Mouse (Mus musculus) embryonic facial prominence, embryonic 11.5 days (tissue): ENCODE measurements around the gene Mia2. TPM values are rescaled to one million over a fixed set of nuclear protein-coding genes. Genes with fewer than 3 reads are reported as not detected.

ENCODE experiments used
- ATAC-seq: fragments of 200-750 bp; cut with Nextera tagmentation; replicated peaks from 2 replicates; pipeline ENCODE4 v1.8.0; 2017; ENCODE audit warnings: low read depth; ENCODE audit not compliant: insufficient number of reproducible peaks, low FRiP score, low TSS enrichment
- DNase-seq: peaks from one replicate; pipeline ENCODE4 v3.0.0-alpha.2; 2015; ENCODE audit warnings: low spot score
- H3K27ac ChIP-seq: fragments of 300-500 bp; sonication (generic); replicated peaks from 2 replicates; pipeline ENCODE4 v1.5.1; 2014; ENCODE audit warnings: mild to moderate bottlenecking, low read depth, low read length, control low read depth
- H3K27me3 ChIP-seq: fragments of 300-500 bp; sonication (generic); 2 replicates; pipeline ENCODE4 v1.6.1; 2014; ENCODE audit warnings: mild to moderate bottlenecking, low read length, moderate library complexity, mixed read lengths; ENCODE audit not compliant: control insufficient read depth, insufficient read depth
- H3K36me3 ChIP-seq: fragments of 300-500 bp; sonication (generic); replicated peaks from 2 replicates; pipeline ENCODE4 v1.6.1; 2014; ENCODE audit warnings: low read depth, mild to moderate bottlenecking, low read length, moderate library complexity, mixed read lengths; ENCODE audit not compliant: control insufficient read depth, insufficient read depth
- H3K4me1 ChIP-seq: fragments of 300-500 bp; sonication (generic); 2 replicates; pipeline ENCODE4 v1.6.1; 2014; ENCODE audit warnings: low read length, mixed read lengths; ENCODE audit not compliant: control insufficient read depth, insufficient read depth
- H3K4me2 ChIP-seq: fragments of 300-500 bp; sonication (generic); 2 replicates; pipeline ENCODE4 v1.6.1; 2014; ENCODE audit warnings: low read depth, mild to moderate bottlenecking, control low read depth, low read length, moderate library complexity
- H3K4me3 ChIP-seq: fragments of 300-500 bp; sonication (generic); 2 replicates; pipeline ENCODE4 v1.5.1; 2014; ENCODE audit warnings: low read depth, low read length, control low read depth
- H3K9ac ChIP-seq: fragments of 300-500 bp; sonication (generic); replicated peaks from 2 replicates; pipeline ENCODE4 v1.6.1; 2014; ENCODE audit warnings: mild to moderate bottlenecking, control low read depth, low read length
- H3K9me3 ChIP-seq: fragments of 300-500 bp; sonication (generic); replicated peaks from 2 replicates; pipeline ENCODE4 v1.6.1; 2016; ENCODE audit warnings: mild to moderate bottlenecking, low read length, inconsistent platforms, mixed read lengths; ENCODE audit not compliant: control insufficient read depth
- WGBS: fragments of 180-500 bp; shearing (Covaris S2); extraction: QIAGEN DNeasy Blood & Tissue Kit; methylation state at CpG from one replicate; pipeline ENCODE4 v1.1.7; 2014; 5-methylcytosine and 5-hydroxymethylcytosine counted together
- polyA plus RNA-seq: library from polyadenylated mRNA; unstranded; fragments of >200 nt; fragmentation: Nextera tagmentation; extraction: Ambion mirVana; gene quantifications from 2 replicates; pipeline ENCODE4 v1.2.1, GENCODE M21; 2014

Gene Mia2
- polyA plus RNA-seq, 1 experiment from 2014 or later: 71.9 TPM

DNA sequence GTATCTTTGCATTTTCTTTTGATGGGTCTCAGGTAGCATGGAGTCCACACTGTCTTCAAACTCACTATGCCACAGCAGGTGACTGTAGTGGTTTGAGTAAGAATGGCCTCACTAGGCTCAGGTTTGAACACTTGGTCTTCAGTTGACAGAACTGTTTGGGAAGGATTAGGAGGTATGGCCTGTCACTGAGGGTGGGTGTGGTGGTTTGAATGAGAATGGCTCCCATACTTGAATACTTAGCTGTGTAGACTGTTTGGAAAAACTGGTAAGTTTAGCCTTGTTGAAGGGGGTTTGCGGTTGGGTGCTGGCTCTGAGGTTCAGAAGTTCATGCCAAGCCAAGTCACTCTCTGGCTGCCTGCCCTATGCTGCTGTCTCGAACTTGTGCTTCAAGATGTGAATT, 103.8 kb downstream of the Mia2 start:
- no peak overlapping the region for H3K27ac ChIP-seq
- no peak overlapping the region for H3K4me2 ChIP-seq
- H3K9ac ChIP-seq: no peak overlapping the region
- DNase-seq (no peak), ATAC-seq (no peak)
- H3K27me3 ChIP-seq: no peaks in the 10 kb centered on the region
- no peak overlapping the region for H3K4me3 ChIP-seq
- 90% methylated on average over 2 of the region's 2 CpGs for WGBS
- no peaks in the 10 kb centered on the region for H3K9me3 ChIP-seq
- H3K36me3 ChIP-seq: no peaks in the 10 kb centered on the region
- no peaks in the 10 kb centered on the region for H3K4me1 ChIP-seq

DNA sequence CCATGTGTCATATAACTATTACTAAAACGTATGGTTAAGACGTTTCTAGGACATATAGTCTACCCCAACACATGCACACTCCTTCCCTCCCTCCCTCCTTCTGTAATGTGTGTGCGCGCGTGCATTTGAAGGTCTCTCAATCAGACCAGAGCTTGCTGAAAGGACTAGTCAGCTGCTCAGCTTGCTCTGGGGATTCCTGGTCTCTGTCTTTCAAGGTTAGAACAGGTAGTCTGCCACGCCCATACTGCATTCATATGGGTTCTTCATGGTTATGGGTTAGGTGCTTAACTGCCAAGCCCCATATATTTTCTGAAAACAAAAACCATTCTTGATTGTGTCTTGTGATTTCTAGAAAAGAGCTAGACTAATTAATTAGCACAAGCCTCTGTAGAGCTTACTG, 110.0 kb downstream of the Mia2 start:
- Histone ChIP-seq H3K27ac (no peak overlapping the region), H3K4me1 (no peaks in the 10 kb centered on the region), H3K9me3 (no peaks in the 10 kb centered on the region), H3K4me2 (no peak overlapping the region), H3K9ac (no peak overlapping the region), H3K4me3 (no peak overlapping the region), H3K36me3 (no peaks in the 10 kb centered on the region), H3K27me3 (no peaks in the 10 kb centered on the region)
- DNase-seq (no peak), ATAC-seq (no peak)
- 91% methylated on average over 6 of the region's 6 CpGs for WGBS

DNA sequence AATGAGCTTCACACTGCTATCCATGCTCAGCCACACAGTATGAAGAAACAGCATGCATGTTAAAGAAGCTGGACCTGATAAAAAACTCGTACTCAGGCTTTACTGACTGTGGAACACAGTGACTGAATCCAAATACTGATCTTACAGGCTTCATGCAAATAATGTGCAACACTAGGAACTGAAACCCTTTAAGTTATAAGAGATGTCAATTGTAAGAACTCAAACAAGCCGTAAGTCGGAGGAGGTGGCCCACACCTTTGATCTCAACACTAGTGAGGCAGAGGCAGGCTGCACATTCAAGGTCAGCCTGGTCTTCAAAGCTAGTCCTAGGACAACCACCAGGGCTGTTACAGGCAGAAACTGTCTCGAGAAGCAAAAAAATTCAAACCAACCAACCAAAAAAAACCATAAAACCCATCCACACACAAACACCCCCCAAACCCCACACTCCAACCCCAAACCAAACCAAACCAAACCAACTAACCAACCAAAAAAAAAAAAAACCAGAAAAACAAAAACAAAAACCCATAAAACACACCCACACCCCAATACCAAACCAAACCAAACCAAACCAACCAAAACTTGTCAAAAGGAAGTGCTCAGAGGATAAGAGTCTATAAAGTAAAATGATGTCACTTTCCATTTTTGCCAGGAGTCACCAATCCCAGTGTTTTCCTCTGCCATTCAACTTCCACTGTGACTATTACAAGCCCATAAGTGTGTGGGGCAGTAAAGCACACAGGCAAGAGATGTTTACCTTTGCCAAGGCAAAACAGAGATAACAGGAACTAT, 110.8 kb downstream of the Mia2 start:
- Histone ChIP-seq H3K9me3 (no peaks in the 10 kb centered on the region), H3K27ac (no peak overlapping the region), H3K36me3 (no peaks in the 10 kb centered on the region), H3K27me3 (no peaks in the 10 kb centered on the region), H3K4me2 (no peak overlapping the region), H3K9ac (no peak overlapping the region), H3K4me3 (no peak overlapping the region), H3K4me1 (no peaks in the 10 kb centered on the region)
- ATAC-seq: no peak
- 88% methylated on average over 4 of the region's 4 CpGs for WGBS
- DNase-seq: no peak

DNA sequence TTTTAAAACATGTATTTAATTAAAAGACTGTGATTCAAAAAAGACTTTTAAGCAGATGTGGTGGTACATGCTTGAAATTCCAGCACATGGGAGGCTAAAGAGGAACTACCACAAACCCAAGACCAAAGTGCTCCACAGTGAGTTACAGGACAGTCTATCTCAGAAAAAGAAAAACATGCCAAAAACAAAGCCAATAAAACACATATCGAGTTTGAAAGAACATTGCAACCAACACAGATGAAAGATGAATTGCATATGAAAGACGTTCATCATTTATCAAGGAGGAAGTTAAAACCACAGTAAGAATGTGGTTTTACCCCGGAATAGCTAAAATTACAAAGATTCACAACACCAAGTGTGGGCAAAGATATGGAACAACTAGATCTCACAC, 111.4 kb downstream of the Mia2 start:
- Histone ChIP-seq H3K27ac (no peak overlapping the region), H3K27me3 (no peaks in the 10 kb centered on the region), H3K4me3 (no peak overlapping the region), H3K9ac (no peak overlapping the region), H3K9me3 (no peaks in the 10 kb centered on the region), H3K4me1 (no peaks in the 10 kb centered on the region), H3K36me3 (no peaks in the 10 kb centered on the region), H3K4me2 (no peak overlapping the region)
- whole genome bisulfite sequencing: 94% methylated on average over 3 of the region's 3 CpGs
- DNase-seq (no peak), ATAC-seq (no peak)

DNA sequence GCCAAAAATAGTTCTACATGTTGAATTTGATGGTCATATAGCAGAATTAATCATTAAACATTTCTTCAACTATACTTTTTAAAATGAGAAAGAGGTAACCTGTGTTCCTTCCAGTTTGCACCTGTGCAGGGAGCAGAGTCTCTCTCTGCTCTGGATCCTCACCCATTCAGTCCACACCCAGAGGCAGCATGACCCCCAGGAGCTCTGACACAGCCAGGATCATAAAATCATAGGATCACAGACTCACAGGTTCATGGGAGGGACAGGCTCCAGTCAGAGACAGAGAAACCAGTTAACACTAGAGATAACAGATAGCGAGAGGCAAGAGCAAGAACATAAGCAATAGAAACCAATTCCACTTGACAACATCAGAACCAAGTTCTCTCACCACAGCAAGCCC, 112.2 kb downstream of the Mia2 start:
- Histone ChIP-seq H3K4me3 (no peak overlapping the region), H3K4me2 (no peak overlapping the region)
- 97% methylated on average over 1 of the region's 1 CpGs for WGBS

DNA sequence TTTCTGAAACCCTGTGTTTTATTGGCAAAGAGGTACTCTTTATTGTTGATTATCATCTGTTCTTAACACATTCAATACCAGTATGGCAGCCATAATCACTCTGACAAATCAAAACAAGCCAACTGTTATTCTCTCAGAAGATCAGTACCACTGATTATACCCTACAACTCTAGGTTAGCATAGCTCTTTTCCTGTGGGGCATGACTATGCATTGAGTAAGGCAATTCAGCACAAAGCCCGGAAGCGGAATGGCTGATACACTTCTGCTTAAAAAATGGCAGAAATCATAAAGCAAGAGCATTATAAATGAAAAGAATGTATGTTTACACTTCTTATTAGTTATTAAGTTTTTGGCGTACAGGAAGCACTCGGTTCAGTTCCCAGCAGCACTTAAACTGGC, 120.6 kb downstream of the Mia2 start:
- no peak overlapping the region for H3K4me3 ChIP-seq
- DNase-seq (no peak), ATAC-seq (no peak)
- H3K4me2 ChIP-seq: no peak overlapping the region
- no peak overlapping the region for H3K27ac ChIP-seq
- H3K4me1 ChIP-seq: no peaks in the 10 kb centered on the region
- H3K9me3 ChIP-seq: no peaks in the 10 kb centered on the region
- H3K36me3 ChIP-seq: no peaks in the 10 kb centered on the region
- 95% methylated on average over 4 of the region's 4 CpGs for WGBS
- H3K9ac ChIP-seq: no peak overlapping the region
- no peaks in the 10 kb centered on the region for H3K27me3 ChIP-seq

More for the DNA sequence above, 112.2 kb downstream of the Mia2 start:
- Histone ChIP-seq H3K27me3 (no peaks in the 10 kb centered on the region), H3K36me3 (no peaks in the 10 kb centered on the region), H3K9me3 (no peaks in the 10 kb centered on the region), H3K27ac (no peak overlapping the region), H3K9ac (no peak overlapping the region), H3K4me1 (no peaks in the 10 kb centered on the region)
- no peak for ATAC-seq
- DNase-seq: no peak

DNA sequence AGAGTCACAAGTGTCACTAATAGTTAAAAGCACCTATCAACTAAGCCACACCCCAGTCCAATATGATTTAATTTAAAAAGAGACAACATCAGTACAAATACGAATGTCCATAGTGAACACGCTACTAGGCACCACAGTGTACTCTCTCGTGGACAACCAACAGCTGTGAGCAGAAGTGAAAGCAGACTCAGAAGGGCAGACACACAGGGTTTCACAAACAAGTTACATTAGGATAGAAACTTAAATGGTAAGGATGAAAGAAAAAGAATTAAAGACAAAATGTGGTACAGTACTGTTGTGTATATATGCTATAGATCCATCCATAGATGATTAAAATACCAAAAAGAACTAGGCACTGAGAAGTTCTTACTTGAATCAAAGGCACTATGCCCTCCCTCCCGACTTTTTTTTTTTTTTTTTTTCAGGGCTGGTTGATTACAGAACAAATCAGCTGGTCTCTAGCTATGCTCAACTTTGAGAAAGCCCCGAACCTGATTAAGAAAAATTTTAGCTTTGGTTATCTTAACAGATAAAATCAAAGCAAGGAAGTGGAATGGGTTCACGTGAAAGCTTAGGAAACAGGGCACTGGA, 121.2 kb downstream of the Mia2 start:
- no peak overlapping the region for H3K4me3 ChIP-seq
- no peak overlapping the region for H3K4me2 ChIP-seq
- 83% methylated on average over 6 of the region's 6 CpGs for WGBS

DNA sequence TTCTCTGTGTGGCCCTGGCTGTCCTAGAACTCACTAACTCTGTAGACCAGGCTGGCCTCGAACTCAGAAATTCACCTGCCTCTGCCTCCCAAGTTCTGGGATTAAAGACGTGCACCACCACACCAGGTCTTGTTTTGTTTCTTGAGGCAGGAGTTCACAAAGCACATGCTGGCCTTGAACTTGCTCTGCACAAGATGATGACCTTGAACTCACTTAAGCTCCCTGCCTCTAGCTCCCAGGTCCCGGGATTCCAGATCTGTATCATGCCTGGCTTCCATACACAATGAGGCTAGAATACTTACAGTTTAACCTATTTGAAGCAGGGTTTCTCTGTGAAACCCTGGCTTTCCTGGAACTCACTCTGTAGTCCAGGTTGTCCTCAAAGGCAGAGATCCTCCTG, 121.7 kb downstream of the Mia2 start:
- Histone ChIP-seq H3K36me3 (no peaks in the 10 kb centered on the region), H3K9ac (no peak overlapping the region), H3K27me3 (no peaks in the 10 kb centered on the region), H3K4me2 (no peak overlapping the region), H3K4me1 (no peaks in the 10 kb centered on the region), H3K27ac (no peak overlapping the region), H3K9me3 (no peaks in the 10 kb centered on the region), H3K4me3 (no peak overlapping the region)
- WGBS: 86% methylated on average over 3 of the region's 3 CpGs
- DNase-seq: no peak
- no peak for ATAC-seq

More for the DNA sequence above, 121.2 kb downstream of the Mia2 start:
- no peaks in the 10 kb centered on the region for H3K36me3 ChIP-seq
- DNase-seq: no peak
- H3K4me1 ChIP-seq: no peaks in the 10 kb centered on the region
- ATAC-seq: no peak
- no peaks in the 10 kb centered on the region for H3K9me3 ChIP-seq
- H3K27ac ChIP-seq: no peak overlapping the region
- no peaks in the 10 kb centered on the region for H3K27me3 ChIP-seq
- no peak overlapping the region for H3K9ac ChIP-seq
